Mouse (Mus musculus) A20 (cell line): ENCODE data around the gene Mcfd2.
"Not testable (repeated sequence)": the region's sequence is repeated elsewhere in the genome, so short reads cannot be mapped to it uniquely, and the experiment has no call there.

Experiments used
- DNase-seq: peaks from one replicate; pipeline ENCODE4 v3.0.0-alpha.2; 2011; ENCODE audit warnings: low read depth, low spot score

Gene Mcfd2

GRCm38 (mm10) chr17:87265792-87266186, at the start of gene Mcfd2:
Mcfd2 (minus strand) TSS chr17:87265935.
- peak; percentile 93 for DNase-seq

GRCm38 (mm10) chr17:87315021-87315531, 49.3 kb upstream of the Mcfd2 start:
- peak; percentile 96 for DNase-seq

GRCm38 (mm10) chr17:87314530-87314946, 48.8 kb upstream of the Mcfd2 start:
- DNase-seq: peak; percentile 76

- no peak for DNase-seq
Measured at GRCm38 (mm10) chr17:87314121-87314520, 48.4 kb upstream of the Mcfd2 start.

GRCm38 (mm10) chr17:87312924-87313870, 47.5 kb upstream of the Mcfd2 start:
- no peak for DNase-seq

- no peak for DNase-seq
Measured at GRCm38 (mm10) chr17:87312351-87312750, 46.6 kb upstream of the Mcfd2 start.

- no peak for DNase-seq
Measured at GRCm38 (mm10) chr17:87310497-87310896, 44.8 kb upstream of the Mcfd2 start.

- DNase-seq: no peak
Measured at GRCm38 (mm10) chr17:87309073-87309788, 43.5 kb upstream of the Mcfd2 start.

GRCm38 (mm10) chr17:87306746-87307145, 41.0 kb upstream of the Mcfd2 start:
- DNase-seq: no peak

- DNase-seq: no peak
Measured at GRCm38 (mm10) chr17:87305065-87305464, 39.3 kb upstream of the Mcfd2 start.

GRCm38 (mm10) chr17:87304151-87304894, 38.6 kb upstream of the Mcfd2 start:
- DNase-seq: no peak

GRCm38 (mm10) chr17:87302014-87302794, 36.5 kb upstream of the Mcfd2 start:
- DNase-seq: no peak

GRCm38 (mm10) chr17:87301607-87302006, 35.9 kb upstream of the Mcfd2 start:
- peak; percentile 76 for DNase-seq

GRCm38 (mm10) chr17:87300340-87300739, 34.6 kb upstream of the Mcfd2 start:
- DNase-seq: peak; percentile 42

- DNase-seq: peak; percentile 50
Measured at GRCm38 (mm10) chr17:87298944-87299343, 33.2 kb upstream of the Mcfd2 start.

GRCm38 (mm10) chr17:87296701-87297100, 31.0 kb upstream of the Mcfd2 start:
- DNase-seq: not testable (repeated sequence)

GRCm38 (mm10) chr17:87295738-87296137, 30.0 kb upstream of the Mcfd2 start:
- no peak for DNase-seq

- DNase-seq: no peak
Measured at GRCm38 (mm10) chr17:87293125-87293524, 27.4 kb upstream of the Mcfd2 start.

GRCm38 (mm10) chr17:87291782-87292181, 26.0 kb upstream of the Mcfd2 start:
- no peak for DNase-seq

GRCm38 (mm10) chr17:87291037-87291436, 25.3 kb upstream of the Mcfd2 start:
- no peak for DNase-seq

- DNase-seq: no peak
Measured at GRCm38 (mm10) chr17:87289367-87289766, 23.6 kb upstream of the Mcfd2 start.
